Mouse (Mus musculus) embryonic fibroblast, embryonic 13.5 days (primary cell): ENCODE measurements at regions not wholly inside any gene's neighbourhood (a gene's known extent, or its start where the extent isn't known, plus 50 kb on each side); places are given as distances from the start of the nearest gene placed in this dataset.
A peak's percentile ranks its signal among the peaks of the same experiment; 100 is the strongest.

Experiments
- H3K27ac ChIP-seq: 2 replicates; pipeline ENCODE4 v1.5.1; 2012; ENCODE audit warnings: low read length, control low read depth, inconsistent platforms; ENCODE audit not compliant: insufficient read depth
- H3K4me1 ChIP-seq: 2 replicates; pipeline ENCODE4 v1.6.1; 2011; ENCODE audit warnings: low read length; ENCODE audit not compliant: control insufficient read depth, insufficient read depth
- H3K4me3 ChIP-seq: 2 replicates; pipeline ENCODE4 v1.5.1; 2011; ENCODE audit warnings: mild to moderate bottlenecking, control low read depth, low read length; ENCODE audit not compliant: insufficient read depth
- CTCF ChIP-seq: IDR thresholded peaks from 2 replicates; pipeline ENCODE4 v1.5.1; 2011; ENCODE audit warnings: mild to moderate bottlenecking, control low read depth, low read length, moderate library complexity, borderline replicate concordance; ENCODE audit not compliant: insufficient read depth
- POLR2A ChIP-seq: IDR thresholded peaks from 2 replicates; pipeline ENCODE4 v1.6.1; 2011; ENCODE audit warnings: low read depth, mild to moderate bottlenecking, control low read depth, low read length, moderate library complexity

DNA sequence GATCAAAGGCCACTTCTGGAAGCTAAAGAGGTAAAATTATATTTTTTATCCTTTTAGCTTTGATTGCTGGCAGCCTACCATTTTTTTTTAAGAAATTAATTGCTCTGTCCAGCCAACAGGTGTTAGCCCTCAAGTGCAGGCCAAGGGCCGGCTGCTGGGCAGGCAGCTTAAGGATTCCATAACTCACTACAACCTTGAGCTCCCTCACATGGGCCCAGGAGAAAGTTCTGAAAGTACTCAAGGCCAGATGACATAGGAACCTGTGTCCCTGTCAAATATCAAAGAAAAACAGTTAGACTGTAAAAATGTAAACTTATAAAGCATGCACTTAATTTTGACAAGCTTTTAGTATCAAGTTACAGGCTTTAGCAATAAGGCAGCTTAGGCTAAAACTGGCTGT, 107.5 kb downstream of the Fam204a start:
- no peak for TF ChIP-seq CTCF
- no peak for TF ChIP-seq POLR2A
- Histone ChIP-seq H3K4me3 (no peak overlapping the region), H3K27ac (no peak overlapping the region), H3K4me1 (peaks cover 3% of the 10 kb centered on the region; the same call in 1 of the 2 replicates)

DNA sequence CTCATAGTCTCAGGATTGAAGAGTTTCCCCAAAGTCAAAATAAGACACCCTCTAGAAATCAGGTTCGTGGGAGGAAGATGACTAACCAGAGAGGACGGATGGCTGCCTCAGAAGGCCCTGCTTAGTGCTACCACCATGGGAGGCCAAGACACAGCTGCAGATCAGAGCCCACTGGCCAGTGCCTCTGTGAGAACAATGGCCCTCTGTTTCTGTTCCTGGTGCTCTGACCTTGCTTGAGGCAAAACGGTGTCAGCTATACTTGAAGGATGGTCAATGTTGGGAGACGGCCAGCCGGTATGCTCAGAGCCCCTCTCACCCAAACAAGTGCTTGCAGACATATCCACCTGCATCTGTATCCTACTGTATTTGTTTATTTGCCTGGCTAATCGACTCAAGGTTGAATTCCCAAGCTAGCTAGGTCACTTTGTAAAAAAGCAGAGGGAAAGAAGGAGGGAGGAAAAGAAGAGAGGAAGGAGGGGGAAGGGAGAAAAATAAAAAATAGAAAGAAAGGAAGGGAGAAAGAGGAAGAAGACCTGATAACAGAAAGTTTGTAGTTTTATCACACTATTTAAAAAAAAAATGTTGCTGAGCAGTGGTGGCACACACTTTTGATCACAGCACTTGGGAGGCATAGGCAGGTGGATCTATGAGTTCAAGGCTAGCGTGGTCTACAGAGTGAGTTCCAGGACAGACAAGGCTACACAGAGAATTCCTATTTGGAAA, 112.7 kb downstream of the Fam204a start:
- TF ChIP-seq CTCF (no peak), POLR2A (no peak)
- H3K4me3 ChIP-seq, result no peak overlapping the region
- no peak overlapping the region for H3K27ac ChIP-seq

DNA sequence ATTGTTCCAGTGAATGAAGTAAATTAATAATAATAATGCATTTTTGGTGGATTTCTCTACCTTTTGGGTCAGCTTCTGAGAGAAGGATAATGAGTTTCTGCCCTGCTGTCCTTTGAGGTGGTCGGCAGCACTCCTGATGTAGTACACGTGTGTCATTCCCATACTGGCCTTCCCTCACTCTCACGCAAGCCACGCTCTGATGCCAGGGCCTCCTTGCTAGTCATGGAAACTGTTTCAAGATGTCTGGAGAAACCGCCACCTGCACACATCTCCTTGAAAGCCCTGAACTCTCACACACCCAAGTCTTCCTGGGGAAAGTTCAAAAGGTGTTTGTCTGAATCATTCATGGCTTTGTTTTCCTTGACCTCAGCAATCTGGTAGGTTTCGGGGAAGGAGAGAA, 116.2 kb downstream of the Fam204a start:
- TF ChIP-seq POLR2A (no peak), CTCF (no peak)
- no peak overlapping the region for H3K27ac ChIP-seq
- no peaks in the 10 kb centered on the region for H3K4me1 ChIP-seq
- no peak overlapping the region for H3K4me3 ChIP-seq

More for the DNA sequence above, 112.7 kb downstream of the Fam204a start:
- H3K4me1 ChIP-seq, result no peaks in the 10 kb centered on the region

DNA sequence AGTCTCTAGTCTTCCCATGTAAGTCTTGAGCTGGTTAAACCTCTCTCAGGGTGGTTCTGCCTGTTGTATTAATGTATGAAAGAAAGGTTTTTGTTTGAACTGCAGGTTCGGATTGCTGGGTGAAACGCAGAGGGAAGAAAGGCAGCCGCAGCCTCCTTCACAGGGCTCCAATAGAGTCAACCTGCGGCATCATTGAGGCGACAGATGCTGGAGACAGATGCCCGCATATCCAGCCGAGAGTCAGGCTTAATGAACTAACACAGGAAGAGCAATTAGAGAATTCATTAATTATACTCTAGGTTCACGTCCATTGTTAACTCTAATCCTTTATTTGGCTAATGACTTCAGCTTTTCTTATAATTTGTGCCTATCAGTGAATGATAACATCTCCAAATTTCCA, 117.0 kb downstream of the Fam204a start:
- no peak overlapping the region for H3K4me3 ChIP-seq
- no peaks in the 10 kb centered on the region for H3K4me1 ChIP-seq
- no peak overlapping the region for H3K27ac ChIP-seq
- TF ChIP-seq CTCF, result no peak
- no peak for TF ChIP-seq POLR2A

DNA sequence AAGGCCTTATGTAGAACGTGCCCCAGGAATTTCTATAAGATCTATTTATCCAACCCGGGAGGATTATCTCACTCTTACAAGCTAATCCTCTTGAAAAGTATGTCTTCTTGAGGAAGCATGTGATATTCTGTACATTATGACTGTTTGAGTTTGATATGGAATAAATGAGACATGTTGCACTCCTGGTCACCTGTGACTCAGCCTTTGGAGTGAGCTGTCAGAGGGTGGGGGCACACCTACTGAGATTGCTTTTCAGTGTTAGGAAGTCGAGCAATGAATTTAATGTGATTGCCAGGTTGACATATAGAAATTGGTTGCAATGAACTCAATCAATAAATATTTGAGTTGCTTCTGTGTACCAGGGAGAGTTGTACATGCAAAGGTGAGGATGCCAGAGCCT, 128.6 kb downstream of the Fam204a start:
- no peak overlapping the region for H3K27ac ChIP-seq
- H3K4me3 ChIP-seq, result no peak overlapping the region
- TF ChIP-seq POLR2A (no peak), CTCF (no peak)
- no peaks in the 10 kb centered on the region for H3K4me1 ChIP-seq

DNA sequence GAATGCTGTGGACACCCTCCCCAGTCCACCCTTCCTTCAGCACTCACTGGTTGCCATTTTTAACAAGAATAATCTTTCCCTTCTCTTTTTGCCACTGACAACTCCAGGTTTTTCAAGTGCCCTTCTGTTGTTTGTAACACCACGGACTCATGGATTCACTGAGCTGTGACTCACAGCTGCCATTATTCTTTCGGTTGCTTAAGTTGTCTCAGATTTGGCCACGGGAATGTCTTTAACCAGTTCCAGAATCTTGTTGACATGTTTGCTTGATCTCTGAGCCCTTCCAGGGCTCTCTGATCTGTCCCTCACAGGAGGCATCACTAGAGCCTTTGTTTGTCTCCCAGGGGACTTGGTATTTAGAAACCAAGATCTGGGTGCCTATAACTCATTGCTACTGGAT, 131.5 kb upstream of the Rab11fip2 start:
- TF ChIP-seq POLR2A, result no peak
- no peak for TF ChIP-seq CTCF
- H3K4me1 ChIP-seq, result peaks cover 7% of the 10 kb centered on the region; the same call in 1 of the 2 replicates
- H3K27ac ChIP-seq, result 0 out of 2 replicates have a peak overlapping the region, but pooled peaks have one; percentile 17
- no peak overlapping the region for H3K4me3 ChIP-seq

DNA sequence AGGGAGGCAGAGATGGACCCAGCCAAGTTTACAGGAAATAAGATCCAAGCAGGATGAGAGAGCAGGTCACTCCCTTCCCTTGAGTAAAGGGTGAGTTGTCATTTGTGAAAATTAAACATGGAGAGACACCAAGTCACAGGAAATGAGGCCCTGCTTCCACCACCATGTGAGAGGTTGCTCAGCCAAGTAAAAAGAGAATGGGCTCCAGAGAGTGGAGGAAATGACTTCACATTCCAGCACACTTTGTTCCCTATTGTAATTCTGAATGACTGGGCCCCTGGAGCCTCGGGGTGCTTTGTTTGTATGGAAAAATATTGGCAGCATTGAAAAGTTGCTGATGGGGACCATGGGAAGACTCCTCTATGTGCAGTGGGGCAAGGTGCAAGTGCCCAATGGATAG, 129.9 kb upstream of the Rab11fip2 start:
- Histone ChIP-seq H3K4me1 (peaks cover 7% of the 10 kb centered on the region; the same call in 1 of the 2 replicates), H3K27ac (no peak overlapping the region), H3K4me3 (no peak overlapping the region)
- TF ChIP-seq POLR2A (no peak), CTCF (no peak)

DNA sequence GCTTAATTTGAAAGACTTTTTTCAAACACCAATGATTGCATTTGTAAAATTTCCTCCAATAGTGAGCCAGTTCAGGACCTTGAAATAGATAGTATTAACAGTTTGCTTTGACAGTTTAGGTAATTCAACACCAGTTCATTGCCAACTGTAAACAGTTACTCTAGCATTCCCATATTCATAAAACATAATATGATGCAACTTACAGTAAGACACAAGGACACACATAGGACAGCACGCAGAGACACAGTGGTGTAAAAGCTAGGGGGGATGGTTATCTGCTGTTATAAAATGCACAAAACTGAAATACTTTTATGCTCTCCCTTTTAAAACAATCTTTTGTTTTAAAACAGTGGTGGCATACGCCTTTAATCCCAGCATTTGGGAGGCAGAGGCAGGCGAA, 122.7 kb upstream of the Rab11fip2 start:
- Histone ChIP-seq H3K4me1 (no peaks in the 10 kb centered on the region), H3K27ac (no peak overlapping the region), H3K4me3 (no peak overlapping the region)
- TF ChIP-seq POLR2A (no peak), CTCF (no peak)

DNA sequence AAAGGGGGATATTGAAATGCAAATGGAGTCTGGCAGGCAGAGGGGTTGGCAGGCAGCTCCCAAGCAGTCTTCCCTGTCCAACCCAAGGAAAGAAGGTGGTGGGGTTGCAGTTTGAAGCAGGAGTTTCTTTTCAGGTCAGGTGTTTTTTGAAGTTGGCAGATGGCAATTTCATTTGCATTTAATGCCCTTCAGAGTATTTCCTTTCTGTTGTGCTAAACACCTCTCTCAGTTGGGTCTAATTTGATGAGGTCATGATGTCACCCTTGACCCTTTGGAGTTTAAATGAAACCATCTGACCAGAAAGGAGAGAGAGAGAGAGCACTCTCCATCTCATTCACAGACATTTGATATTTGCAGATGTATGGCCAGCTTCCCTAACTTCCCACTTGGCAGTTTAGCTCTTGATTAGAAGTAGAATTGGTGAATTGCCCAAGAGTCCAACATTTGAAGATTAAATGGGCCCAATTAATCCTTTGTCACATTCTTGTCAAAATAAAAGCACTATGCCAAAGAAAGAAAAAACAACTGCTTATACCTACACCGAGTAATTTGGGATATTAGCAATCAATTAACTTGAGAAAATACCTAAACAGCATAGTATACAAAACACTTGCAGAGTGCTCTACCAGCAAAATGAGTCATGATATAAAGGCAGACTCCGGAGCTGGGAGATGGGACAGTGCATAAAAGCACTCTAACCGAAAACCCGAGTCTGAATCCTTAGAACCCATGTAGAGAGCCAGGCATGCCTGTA, 111.8 kb upstream of the Rab11fip2 start:
- TF ChIP-seq POLR2A (no peak), CTCF (no peak)
- H3K4me3 ChIP-seq, result no peak overlapping the region
- H3K4me1 ChIP-seq, result no peaks in the 10 kb centered on the region
- H3K27ac ChIP-seq, result no peak overlapping the region

DNA sequence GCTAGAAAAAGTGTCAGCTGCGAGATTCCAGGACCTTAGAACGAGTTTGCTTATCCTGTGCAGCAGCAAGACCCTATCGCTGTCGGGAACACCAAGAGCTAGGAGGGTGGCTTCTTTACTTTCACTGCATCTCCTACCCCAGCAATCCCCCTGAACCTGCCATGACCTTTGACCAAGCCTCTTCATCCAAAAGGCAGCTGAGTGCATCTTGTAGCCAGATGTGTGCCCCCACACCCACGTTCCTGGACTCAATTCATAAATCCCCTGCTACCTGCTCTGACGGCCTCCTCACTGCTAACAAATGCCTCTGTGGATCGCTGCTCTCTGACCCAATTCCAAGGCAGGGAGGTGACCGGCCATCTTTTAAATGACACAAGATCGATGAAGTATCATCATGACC, 107.7 kb upstream of the Rab11fip2 start:
- TF ChIP-seq POLR2A, result no peak
- no peak for TF ChIP-seq CTCF
- H3K4me1 ChIP-seq, result no peaks in the 10 kb centered on the region
- H3K27ac ChIP-seq, result no peak overlapping the region
- H3K4me3 ChIP-seq, result no peak overlapping the region
